Mouse (Mus musculus) fat pad, adult 2 months (tissue): ENCODE data around the gene Tmem231.

Experiments
- DNase-seq: peaks from one replicate; pipeline ENCODE4 v3.0.0-alpha.2; 2011; ENCODE audit warnings: low read depth, low spot score; ENCODE audit errors: extremely low read depth

Gene Tmem231

DNA sequence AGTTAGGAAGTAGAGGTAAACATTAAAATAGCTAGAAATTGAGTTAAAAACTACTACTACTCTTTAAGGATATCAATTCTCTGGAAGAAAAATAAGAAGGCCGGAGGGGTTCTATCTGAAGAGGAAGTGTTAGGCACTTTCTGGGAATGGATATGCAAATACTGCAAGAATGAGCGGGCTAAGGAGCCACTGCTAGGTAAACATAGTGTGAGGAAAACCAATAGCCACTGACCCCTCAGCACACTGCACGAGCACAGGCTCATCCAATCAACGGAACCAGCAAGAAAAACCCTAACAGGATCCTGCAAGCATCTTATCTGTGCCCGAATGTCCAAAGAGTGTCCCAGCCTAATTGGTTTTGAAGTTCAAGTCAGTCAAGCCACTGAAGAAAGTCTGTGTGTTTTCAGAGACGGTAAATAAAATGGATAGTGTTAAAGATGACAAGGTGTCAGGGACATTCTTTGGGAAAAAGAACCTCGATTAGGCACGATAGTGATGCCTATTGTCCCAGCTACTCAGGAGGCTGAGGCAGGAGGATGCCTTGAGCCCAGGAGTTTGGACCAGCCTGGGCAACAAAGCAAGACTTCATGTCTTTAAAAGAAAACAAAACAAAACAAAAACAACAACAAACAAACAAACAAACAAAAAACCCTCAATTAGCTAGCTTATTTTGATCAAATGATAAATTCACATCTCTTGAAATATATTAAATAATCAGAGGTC, 68.4 kb downstream of the Tmem231 start:
- no peak for DNase-seq

DNA sequence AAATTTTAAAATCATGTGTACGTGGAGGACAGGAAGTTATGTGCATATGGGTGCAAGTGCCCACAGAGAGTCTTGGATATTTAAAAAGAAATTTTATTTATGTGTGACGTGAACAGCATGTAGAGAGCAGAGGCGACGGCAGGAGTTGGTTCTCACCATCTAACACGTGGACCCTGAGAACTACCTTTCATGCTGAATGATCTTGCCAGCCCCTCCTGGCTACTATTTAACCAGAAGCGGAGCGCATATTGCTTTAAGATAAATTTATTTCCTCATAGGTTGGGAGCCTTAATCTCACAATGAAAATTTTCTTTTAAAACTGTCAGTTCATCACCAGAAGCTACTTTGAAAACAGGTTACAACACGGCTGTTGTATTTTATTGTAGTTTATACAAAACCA, 69.0 kb downstream of the Tmem231 start:
- DNase-seq = no peak

- DNase-seq = no peak
These were observed 70.4 kb downstream of the Tmem231 start for GRCm38 (mm10) chr8:111863280-111863679.
